Mouse (Mus musculus) heart, postnatal 25 days (tissue): ENCODE results near the gene Ppif. TPM values are rescaled to one million over a fixed set of nuclear protein-coding genes. Genes with fewer than 3 reads are reported as not detected.

Source experiments
- DNase-seq: peaks from one replicate; pipeline ENCODE4 v3.0.0; 2022; ENCODE audit warnings: low spot score
- intact Hi-C: fragments of 180-260 bp; cut with DNase I; formaldehyde crosslinking; loops from one replicate; pipeline ENCODE4 v1.15.1; 2025
- total RNA-seq, 2 experiments: library from RNA; stranded (reverse); gene quantifications; 2 replicates each; pipeline ENCODE4 v1.2.3; 2021

Ppif gene
- total RNA-seq: 100 to 1,000 TPM; 277 to 296 TPM

DNA sequence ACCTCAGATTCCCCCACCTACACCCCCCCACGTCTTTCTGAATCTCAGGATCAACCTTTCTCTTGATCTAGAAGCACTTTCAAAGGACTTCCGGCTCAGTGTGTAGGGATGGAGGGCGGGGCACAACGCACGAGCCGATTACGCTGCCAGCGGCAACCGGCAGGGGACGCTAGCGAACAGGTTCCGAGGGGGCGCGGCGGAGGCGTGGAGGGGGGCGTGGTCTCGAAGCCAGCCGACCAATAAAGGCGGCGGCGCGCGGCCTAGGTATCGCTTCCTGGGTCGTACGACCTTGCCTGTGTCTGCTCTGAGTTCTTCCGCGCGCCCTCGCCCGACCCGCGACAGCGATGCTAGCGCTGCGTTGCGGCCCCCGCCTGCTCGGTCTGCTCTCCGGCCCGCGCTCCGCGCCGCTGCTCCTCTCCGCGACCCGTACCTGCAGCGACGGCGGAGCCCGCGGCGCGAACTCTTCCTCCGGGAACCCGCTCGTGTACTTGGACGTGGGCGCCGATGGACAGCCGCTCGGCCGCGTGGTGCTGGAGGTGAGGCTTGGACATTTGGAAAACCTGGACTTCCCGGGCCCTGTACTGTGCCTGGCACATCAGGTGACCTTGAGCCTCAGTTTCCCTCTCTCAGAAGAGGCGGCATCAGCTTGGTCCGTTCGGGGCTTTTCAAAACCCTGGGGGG, at the start of gene Ppif:
Gene Ppif (plus strand): TSS at position 267 of the 681 bp plus-strand sequence.
- intact Hi-C loops: loop anchor here (2.0 kb wide), 1 partner anchor 33 kb away; no protein-coding TSS in a partner anchor

DNA sequence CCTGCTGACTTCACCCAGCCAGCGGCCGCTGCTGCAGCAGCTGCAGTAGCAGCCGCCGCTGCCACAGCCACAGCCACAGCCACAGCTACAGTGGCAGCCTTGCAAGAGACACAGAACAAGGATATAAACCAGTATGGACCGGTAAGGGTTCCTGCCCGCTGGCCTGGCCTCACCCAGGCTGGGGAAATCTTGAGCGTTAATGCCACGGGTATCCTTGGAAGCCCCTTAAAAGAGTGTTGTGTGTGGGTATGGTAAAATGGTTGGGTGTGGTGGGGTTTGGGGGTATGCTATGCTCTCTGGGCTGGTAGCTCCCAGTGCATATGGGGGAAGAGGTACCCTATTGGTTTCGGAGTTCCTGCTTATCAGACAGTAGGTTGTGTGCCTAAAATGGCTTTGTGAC, 48.2 kb upstream of the Ppif start:
- no peak for DNase-seq
- intact Hi-C loops: loop anchor here (2.0 to 5.0 kb wide), 2 partner anchors 19 to 33 kb away; no protein-coding TSS in a partner anchor

More for the DNA sequence above, at the start of gene Ppif:
- DNase-seq: peak; percentile 89

DNA sequence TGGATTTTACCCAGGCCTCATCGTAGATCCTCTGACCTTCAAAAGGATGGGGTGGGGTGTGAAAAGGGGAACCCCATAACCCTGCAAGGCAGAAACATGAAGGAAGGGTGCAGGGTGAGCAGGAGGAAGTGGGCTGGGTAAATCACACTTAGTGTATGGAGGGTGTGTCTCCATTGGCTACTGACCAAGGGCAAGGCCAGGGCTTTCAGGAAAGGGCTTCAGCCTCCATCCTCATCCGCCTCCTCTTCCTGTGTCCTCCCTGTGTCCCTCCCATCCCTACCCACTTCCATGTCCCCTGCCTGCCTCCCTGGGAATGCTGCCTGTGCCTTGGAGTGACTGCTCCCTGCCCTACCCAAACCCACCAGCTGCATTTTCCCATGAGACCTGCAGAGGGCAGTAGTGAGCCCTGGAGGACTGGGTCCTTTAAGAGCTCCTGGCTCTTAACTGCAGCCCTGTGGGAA, 47.8 kb upstream of the Ppif start:
- DNase-seq: peak; percentile 65
- intact Hi-C loops: loop anchor here (5.0 kb wide), 1 partner anchor 34 kb away; no protein-coding TSS in a partner anchor

DNA sequence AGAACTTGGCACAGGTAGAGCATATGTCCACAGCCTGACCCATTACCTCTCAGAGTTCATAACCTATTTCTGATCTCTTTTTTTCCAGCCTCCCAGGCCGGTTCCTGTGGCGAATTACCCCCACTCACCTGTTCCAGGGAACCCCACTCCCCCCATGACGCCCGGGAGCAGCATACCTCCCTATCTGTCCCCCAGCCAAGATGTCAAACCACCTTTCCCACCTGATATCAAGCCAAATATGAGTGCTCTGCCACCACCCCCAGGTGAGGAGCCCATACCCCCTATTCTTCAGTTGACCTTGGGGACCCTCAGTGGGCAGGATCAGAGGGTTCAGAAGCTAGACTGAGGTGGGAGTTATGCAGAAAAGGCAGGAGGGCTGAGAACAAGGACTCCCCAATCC, 42.8 kb upstream of the Ppif start:
- DNase-seq: no peak
- intact Hi-C loops: no loop called here

DNA sequence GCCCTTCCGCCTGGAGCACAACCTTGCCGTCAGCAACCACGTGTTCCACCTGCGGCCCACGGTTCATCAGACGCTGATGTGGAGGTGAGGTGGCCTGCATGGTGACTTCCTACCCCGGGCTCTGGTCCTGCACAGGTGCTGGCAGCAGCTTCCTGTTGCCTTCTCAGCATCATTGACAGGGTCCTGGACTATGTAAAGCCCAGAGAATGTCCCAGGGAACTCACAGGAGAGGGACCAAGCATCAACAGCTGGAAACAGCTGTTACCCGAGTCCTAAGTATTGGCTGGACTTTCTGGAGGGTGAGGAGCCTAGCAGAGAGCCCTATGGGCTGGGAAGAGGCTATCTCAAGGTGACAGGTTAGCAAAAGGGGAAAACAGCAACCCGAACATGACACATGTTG, 42.0 kb upstream of the Ppif start:
- intact Hi-C loops: no loop called here
- no peak for DNase-seq

DNA sequence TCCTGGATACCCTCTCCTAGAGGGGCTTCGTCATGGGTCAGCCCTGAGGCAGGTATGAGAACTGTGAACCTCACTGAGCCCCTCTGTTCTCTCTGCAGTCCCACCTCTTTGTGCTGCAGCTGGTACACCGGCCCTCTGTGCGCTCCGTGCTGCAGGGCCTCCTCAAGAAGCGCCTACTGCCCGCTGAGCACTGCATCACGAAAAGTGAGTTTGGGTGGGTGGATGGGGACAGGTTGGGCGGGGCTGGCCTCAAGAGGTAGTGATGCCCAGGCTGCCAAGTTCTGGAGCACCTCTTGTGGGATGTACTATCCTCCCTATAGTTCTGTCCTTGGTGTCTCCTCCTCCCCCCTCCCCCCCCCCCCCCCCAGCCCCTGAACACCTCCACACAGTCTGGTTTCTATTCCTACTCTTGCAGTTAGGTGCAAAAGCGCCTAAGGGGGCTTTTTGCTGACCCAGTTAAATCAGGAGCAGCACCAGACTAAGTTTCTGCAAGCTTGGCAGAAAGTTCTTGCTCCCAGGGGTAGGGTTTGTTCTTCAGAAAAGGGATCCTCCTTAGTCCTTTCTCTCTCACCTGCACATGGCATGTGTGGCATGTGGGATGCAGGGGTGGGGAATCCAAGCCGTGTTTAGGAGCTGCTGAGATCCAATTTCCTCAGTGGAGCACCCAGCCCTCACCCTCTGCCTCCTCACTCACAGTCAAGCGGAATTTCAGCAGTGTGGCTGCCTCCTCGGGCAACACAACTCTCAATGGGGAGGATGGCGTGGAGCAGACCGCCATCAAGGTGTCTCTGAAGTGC, 39.4 kb upstream of the Ppif start:
- no peak for DNase-seq
- intact Hi-C loops: no loop called here

DNA sequence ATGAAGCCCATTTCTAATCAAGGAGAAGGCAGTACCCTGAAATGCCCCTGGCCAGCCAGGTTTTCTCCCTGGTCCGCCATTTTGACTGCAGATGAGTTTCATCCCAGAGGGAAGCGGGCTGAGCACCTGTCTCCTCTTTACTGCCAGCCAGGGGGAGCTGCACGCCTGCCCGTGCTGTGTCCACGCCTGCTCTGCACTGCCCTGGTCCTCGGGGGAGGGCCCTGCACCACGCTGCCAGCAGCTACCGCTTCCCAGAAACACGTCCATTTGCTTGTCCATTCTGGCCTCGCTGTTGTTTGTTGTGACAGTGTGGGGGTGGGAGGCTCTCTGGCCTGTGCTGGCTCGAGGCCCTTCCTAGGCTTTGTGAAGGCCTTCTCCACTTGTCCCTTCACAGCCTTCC, 33.3 kb upstream of the Ppif start:
- intact Hi-C loops: loop anchor here (2.0 kb wide), 1 partner anchor 34 kb away; the partner anchor contains the start of gene Ppif
- no peak for DNase-seq

DNA sequence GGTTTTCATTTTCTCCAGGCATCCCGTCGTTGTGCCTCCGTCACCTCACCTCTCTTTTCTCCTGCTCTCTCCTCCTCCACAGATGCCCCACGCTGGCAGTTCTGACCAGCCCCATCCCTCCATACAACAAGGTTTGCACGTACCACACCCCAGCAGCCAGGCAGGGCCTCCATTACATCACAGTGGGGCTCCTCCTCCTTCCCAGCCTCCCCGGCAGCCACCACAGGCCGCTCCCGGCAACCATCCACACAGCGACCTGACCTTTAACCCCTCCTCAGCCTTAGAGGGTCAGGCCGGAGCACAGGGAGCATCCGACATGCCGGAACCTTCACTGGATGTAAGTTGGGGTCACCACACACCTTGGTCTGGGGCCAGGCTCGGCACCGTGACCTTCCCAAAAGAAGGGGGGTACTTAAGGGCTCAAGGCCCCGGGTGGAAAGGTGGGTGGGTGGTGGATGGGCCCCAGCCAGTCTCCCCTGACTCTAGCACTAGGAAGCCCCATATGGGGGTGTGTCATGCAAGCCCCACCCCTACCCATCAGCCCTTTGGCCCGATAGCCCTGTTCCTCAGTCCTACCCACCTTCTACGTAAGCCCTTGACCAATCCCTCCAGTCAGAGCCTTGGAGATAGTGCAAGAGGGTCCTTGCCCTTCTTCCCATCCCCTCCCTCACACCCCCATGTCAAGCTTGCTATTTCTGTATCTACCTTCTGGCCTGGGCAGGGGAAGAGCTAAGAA, 32.6 kb upstream of the Ppif start:
- intact Hi-C loops: loop anchor here (2.0 kb wide), 1 partner anchor 33 kb away; the partner anchor contains the start of gene Ppif
- DNase-seq: no peak

DNA sequence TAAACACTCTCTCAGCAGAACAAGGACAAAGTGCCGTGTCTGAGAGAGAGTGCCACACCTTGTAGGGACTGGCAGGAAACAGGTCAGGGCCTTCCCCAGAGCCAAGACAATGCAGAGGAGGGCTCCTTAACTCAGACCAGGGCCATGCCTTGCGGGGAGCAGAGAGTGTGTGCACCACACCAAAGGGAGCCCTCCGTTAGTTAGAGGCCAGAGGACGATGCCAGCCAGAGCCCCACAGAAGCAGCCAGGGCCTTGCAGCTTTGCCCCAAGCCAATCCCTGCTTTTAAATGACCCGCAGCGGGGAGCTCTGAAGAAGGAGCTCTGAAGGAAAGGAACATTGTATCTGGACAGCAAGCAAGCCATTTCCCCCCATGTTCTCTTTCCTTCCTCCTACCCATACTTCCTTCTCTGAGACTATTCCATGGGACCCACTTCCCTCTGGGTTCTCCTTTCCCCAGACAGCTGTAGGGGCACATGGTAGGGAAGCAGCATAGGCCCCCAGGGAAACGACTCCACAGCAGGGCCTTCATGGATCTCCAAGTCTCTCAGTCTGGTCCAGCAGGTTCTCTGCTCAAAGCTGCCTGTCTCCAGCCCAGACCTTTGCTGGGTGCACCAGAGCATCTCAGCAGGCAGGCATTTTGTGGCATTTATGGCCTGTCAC, 30.2 kb upstream of the Ppif start:
- no peak for DNase-seq
- intact Hi-C loops: no loop called here

DNA sequence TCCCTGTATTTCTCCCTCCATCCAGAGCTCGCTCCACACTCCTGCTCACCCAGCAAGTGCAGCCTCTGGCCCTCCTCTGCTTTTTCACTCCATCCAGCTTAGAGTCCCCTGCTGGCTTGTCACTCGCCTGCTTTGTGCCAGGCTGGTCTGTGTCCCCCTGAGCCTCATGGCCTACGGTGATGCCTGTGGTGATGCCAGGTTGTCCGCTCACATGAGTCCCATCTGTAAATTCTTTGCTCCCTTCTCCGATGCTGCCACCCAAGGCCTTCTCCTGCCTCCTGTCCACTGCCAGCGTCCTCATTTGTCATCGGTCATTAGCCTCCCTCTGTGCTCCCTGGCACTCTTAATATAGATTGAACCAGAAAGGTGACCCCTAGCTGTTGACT, 29.7 kb upstream of the Ppif start:
- DNase-seq: no peak
- intact Hi-C loops: no loop called here

DNA sequence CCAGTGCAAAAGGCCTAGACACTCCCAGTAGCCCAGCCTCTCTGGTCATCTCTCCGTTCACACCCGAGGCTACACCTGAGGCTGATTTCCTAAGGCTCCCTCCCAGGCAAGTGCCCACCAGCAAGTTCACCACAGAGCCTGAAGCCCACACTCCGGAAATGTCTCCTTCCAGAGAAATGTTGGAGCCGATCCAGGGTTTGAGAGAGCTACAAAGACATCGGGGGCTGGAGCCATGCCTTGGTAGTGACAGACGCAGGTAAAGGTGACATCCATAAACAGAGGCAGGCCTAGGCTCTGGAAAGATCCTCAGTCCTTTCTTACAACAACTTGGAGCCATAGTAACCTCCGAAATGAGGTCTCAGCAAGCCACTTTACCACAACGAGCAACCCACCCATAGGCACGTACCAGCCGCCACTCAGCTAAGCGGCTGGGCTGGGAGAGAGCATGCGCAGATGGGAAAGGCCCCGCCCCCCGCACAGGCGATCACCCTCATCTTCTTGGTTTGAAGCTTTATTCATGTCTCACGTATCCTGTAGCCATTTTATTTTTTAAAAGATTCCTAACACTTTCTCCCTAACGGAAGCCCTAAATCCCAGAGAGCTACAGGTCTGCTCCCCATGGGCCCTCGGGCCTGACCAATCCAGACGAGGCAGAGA, 28.5 kb upstream of the Ppif start:
- DNase-seq: no peak
- intact Hi-C loops: no loop called here

DNA sequence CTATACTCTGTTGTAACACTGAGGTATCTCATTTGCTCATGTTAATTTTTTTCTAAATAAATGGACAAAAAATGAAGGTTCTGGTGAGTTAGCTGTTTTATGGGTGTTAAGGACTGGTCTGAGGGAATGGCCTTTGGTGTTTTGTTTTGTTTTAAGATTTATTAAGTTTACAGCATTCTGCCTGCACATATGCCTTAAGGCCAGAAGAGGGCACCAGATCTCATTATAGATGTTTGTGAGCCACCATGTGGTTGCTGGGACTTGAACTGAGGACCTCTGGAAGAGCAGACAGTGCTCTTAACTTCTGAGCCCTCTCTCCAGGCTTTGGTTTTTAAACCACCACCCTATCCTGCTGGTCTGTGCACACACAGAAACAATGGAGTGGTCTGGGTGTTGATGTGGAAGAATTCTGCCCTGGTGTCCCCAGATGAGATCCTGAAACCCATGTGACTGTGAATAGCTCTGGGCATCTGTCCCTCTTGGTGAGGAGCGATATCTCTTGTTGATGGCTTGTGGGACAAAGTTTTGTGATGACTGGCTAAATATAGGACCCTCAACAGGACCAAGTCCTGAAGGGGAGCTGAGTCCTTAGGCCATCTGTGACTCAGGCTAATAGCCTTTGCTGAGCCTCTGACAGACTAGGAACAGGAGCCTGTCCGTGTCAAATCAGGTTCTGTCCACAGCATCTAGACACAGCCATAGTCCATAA, 27.1 kb upstream of the Ppif start:
- no peak for DNase-seq
- intact Hi-C loops: no loop called here

DNA sequence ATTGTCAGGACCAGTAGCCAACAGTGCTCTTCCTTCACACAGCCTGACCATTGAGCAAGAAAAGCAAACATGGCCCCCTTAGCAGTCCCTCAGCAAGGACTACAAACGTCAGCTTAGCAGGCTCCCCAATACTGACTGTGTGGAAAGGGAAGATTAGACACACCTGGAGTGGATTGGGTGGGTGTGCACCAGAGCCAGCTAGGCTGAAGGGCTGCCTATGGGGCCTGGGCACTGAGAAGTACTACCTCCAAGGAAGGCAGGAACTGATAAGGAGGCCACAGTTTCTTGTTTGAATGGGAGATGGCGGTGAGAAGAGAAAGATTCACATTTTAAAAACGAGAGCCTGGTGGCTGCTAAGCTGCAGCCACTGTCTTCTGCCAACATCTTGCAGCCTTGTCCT, 26.4 kb upstream of the Ppif start:
- DNase-seq: no peak
- intact Hi-C loops: no loop called here

DNA sequence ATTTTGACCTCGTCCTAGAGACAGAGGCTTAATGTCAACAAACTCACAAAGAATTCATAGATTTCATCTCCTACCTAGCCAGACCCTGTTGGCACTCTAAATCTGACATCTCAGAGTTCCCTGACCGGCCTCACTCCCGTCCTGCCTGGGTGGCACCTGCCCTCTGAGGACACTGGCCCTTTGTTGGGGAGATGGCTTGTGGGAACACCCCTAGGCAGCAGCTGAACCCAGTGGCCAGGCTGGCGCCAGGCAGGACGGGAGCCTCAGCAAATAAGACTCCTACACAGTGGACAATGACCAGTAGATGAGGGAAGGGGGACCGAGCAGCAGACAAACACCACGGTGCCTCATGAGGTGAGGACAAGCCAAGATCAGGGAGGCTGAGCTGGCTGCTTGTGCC, 14.3 kb upstream of the Ppif start:
- intact Hi-C loops: no loop called here
- DNase-seq: no peak

DNA sequence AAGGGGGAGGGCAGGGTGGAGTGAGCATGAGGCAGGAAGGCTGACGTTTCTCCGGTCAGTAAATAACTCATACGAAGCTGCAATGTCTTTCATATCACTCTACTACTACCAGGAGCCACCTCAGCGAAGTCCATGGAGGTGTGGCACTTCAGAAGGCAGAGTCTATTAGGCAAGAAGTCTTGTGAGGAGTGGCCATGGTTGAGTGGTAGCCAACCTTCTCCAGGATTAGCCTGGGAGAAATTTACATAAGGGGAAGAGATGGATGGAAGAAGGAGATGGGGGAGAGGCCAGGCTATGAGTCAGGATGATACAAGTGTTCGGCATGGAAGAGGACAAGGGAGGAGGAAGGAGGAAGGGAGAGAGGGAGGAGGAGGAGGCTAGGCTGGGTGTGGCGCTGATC, 11.9 kb upstream of the Ppif start:
- intact Hi-C loops: no loop called here
- DNase-seq: no peak

DNA sequence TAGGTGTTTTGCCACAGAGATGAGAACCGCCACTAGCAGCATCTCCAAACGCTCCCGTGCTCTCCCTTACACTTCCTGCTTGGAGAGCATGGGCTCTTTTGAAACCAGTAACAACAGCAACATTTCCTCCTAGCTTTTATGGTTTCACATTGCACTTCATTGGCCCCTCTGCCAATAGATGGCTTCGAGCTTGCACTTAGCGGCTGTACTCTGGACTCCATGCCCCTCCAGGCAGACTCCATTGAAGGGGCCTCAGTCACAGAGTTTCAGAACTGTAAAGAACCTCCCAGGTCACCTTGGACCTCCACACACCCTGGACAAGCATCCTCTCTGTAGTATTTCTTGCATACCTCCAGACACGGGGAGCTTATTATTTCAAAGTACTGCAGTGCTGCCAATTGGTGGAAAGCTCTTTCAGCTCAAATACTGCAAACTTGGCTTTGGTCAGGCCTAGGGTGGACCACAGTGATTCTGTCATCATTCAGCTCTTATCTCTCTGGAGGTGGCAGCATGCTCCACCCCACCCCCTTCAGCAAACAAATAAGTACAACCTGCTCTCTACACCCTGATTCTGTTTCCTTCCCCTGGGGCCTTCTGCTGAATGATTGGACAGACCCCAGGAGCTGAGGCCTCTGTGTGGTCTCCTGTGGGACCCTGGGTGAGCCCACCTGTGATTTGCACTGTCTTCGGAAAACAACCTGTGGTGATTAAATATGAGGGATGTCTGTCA, 7.6 kb upstream of the Ppif start:
- DNase-seq: no peak
- intact Hi-C loops: no loop called here

DNA sequence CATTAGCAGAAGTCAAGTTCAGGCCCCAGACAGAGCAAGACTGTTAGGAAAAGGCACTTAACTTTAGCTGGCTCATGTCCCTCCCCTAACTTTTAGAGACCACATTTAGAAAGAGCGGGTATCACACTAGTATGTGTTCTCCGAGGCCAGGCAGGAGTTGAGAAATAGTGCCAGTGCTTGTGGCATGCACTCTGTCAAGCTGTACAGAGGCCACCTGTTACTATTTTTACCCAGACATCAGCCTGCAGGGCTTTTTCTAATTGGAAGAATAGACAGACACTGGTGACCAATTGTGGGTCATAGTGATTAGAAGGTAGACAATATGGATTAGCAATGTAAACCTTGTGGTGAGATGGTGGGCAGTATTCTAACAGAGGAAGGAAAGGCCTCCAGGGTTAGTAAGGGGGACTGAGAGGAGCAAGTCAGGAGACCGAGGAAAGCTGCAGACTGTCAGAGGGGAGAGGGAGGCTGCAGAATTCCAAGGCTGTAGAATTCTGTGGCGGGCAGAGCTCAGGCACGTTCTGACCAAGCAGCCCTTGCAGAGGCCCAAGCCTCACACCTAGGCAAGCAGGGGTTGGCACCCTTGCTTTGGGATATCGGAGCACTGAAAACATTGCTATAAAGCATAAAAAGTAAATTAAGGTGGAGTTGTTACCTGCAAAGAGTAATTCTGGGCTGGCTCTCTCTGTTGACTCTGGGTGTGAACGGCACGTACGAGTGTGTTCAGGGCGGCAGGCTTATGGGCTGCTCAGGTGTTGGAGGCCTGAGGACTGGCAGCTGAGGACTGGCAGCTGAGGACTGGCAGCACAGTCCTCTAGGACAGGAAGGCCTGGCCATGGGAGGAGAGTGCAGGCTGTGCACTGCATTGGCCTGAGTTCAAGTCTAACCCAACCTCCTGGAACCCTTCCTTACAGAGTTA, 6.7 kb upstream of the Ppif start:
- intact Hi-C loops: no loop called here
- DNase-seq: no peak
